Mouse (Mus musculus): ENCODE data around the gene Fxyd5. TPM values are rescaled to one million over a fixed set of nuclear protein-coding genes. Genes with fewer than 3 reads are reported as not detected.

Fxyd5 gene
- polyA plus RNA-seq, 1 experiment from 2014 or later: 11.5 TPM

- H3K27ac ChIP-seq: no peak overlapping the region
- no peak overlapping the region for H3K9ac ChIP-seq
- no peaks in the 10 kb centered on the region for H3K27me3 ChIP-seq
- no peaks in the 10 kb centered on the region for H3K36me3 ChIP-seq (ENCODE audit: poor library complexity, severe bottlenecking)
- no peak overlapping the region for H3K4me3 ChIP-seq
- 0 out of 2 replicates have a peak, but pooled peaks cover 2% of the 10 kb centered on the region for H3K9me3 ChIP-seq (replicated peaks)
- H3K4me1 ChIP-seq: no peaks in the 10 kb centered on the region
- no peak overlapping the region for H3K4me2 ChIP-seq
- ATAC-seq: no peak
- 48% methylated on average over 5 of the region's 5 CpGs for WGBS
Observed at GRCm38 (mm10) chr7:31077885-31078445, 35.7 kb upstream of the Fxyd5 start.

- 64% methylated on average over 6 of the region's 6 CpGs for WGBS
- H3K9me3 ChIP-seq (replicated peaks): 0 out of 2 replicates have a peak, but pooled peaks cover 2% of the 10 kb centered on the region
- H3K36me3 ChIP-seq (ENCODE audit: poor library complexity, severe bottlenecking): no peaks in the 10 kb centered on the region
- no peak overlapping the region for H3K9ac ChIP-seq
- ATAC-seq: no peak
- H3K4me3 ChIP-seq: no peak overlapping the region
- H3K4me1 ChIP-seq: no peaks in the 10 kb centered on the region
- no peaks in the 10 kb centered on the region for H3K27me3 ChIP-seq
- H3K4me2 ChIP-seq: no peak overlapping the region
- no peak overlapping the region for H3K27ac ChIP-seq
Observed at GRCm38 (mm10) chr7:31077470-31077869, 35.2 kb upstream of the Fxyd5 start.

GRCm38 (mm10) chr7:31076492-31076891, 34.2 kb upstream of the Fxyd5 start, which contains the start of gene Fxyd3:
Fxyd3 (minus strand) TSS chr7:31076704.
- H3K4me1 ChIP-seq: no peaks in the 10 kb centered on the region
- no peaks in the 10 kb centered on the region for H3K27me3 ChIP-seq
- H3K4me2 ChIP-seq: no peak within 1 kb of the TSS
- no peak for ATAC-seq
- no peaks in the 10 kb centered on the region for H3K36me3 ChIP-seq (ENCODE audit: poor library complexity, severe bottlenecking)
- 66% methylated on average over 5 of the region's 5 CpGs for WGBS
- no peak within 1 kb of the TSS for H3K9ac ChIP-seq
- no peak within 1 kb of the TSS for H3K27ac ChIP-seq
- H3K9me3 ChIP-seq (replicated peaks): 0 out of 2 replicates have a peak, but pooled peaks cover 2% of the 10 kb centered on the region
- H3K4me3 ChIP-seq: no peak within 1 kb of the TSS

GRCm38 (mm10) chr7:31074713-31075069, 32.4 kb upstream of the Fxyd5 start:
- Histone ChIP-seq H3K36me3 (ENCODE audit: poor library complexity, severe bottlenecking) (no peaks in the 10 kb centered on the region), H3K4me1 (0 out of 2 replicates have a peak, but pooled peaks cover 3% of the 10 kb centered on the region), H3K4me2 (no peak overlapping the region), H3K27me3 (no peaks in the 10 kb centered on the region), H3K4me3 (no peak overlapping the region), H3K27ac (no peak overlapping the region), H3K9me3 (replicated peaks) (no peaks in the 10 kb centered on the region), H3K9ac (no peak overlapping the region)
- no peak for ATAC-seq
- WGBS: 68% methylated on average over 5 of the region's 5 CpGs

GRCm38 (mm10) chr7:31074061-31074712, 31.9 kb upstream of the Fxyd5 start:
- H3K9ac ChIP-seq: no peak overlapping the region
- no peaks in the 10 kb centered on the region for H3K36me3 ChIP-seq (ENCODE audit: poor library complexity, severe bottlenecking)
- no peaks in the 10 kb centered on the region for H3K9me3 ChIP-seq (replicated peaks)
- no peak overlapping the region for H3K27ac ChIP-seq
- ATAC-seq: no peak
- no peaks in the 10 kb centered on the region for H3K27me3 ChIP-seq
- 0 out of 2 replicates have a peak, but pooled peaks cover 3% of the 10 kb centered on the region for H3K4me1 ChIP-seq
- no peak overlapping the region for H3K4me3 ChIP-seq
- H3K4me2 ChIP-seq: no peak overlapping the region
- WGBS: 73% methylated on average over 7 of the region's 7 CpGs

- no peak overlapping the region for H3K9ac ChIP-seq
- 0 out of 2 replicates have a peak, but pooled peaks cover 3% of the 10 kb centered on the region for H3K4me1 ChIP-seq
- no peak overlapping the region for H3K4me2 ChIP-seq
- no peak overlapping the region for H3K4me3 ChIP-seq
- H3K27me3 ChIP-seq: no peaks in the 10 kb centered on the region
- ATAC-seq: no peak
- H3K27ac ChIP-seq: no peak overlapping the region
- no peaks in the 10 kb centered on the region for H3K9me3 ChIP-seq (replicated peaks)
- no peaks in the 10 kb centered on the region for H3K36me3 ChIP-seq (ENCODE audit: poor library complexity, severe bottlenecking)
Observed at GRCm38 (mm10) chr7:31073546-31073945, 31.3 kb upstream of the Fxyd5 start.

- WGBS: 64% methylated on average over 9 of the region's 9 CpGs
- no peak overlapping the region for H3K4me2 ChIP-seq
Observed at GRCm38 (mm10) chr7:31072326-31072725, 30.0 kb upstream of the Fxyd5 start.

GRCm38 (mm10) chr7:31070324-31070723, 28.0 kb upstream of the Fxyd5 start:
- Histone ChIP-seq H3K27ac (no peak overlapping the region), H3K9me3 (replicated peaks) (no peaks in the 10 kb centered on the region), H3K27me3 (no peaks in the 10 kb centered on the region), H3K9ac (no peak overlapping the region), H3K4me1 (0 out of 2 replicates have a peak, but pooled peaks cover 3% of the 10 kb centered on the region), H3K4me3 (no peak overlapping the region), H3K4me2 (no peak overlapping the region), H3K36me3 (ENCODE audit: poor library complexity, severe bottlenecking) (no peaks in the 10 kb centered on the region)
- whole genome bisulfite sequencing: 78% methylated on average over 6 of the region's 6 CpGs
- no peak for ATAC-seq

More at GRCm38 (mm10) chr7:31072326-31072725, 30.0 kb upstream of the Fxyd5 start:
- Histone ChIP-seq H3K36me3 (ENCODE audit: poor library complexity, severe bottlenecking) (no peaks in the 10 kb centered on the region), H3K27me3 (no peaks in the 10 kb centered on the region), H3K4me3 (no peak overlapping the region), H3K9me3 (replicated peaks) (no peaks in the 10 kb centered on the region), H3K9ac (no peak overlapping the region), H3K4me1 (0 out of 2 replicates have a peak, but pooled peaks cover 3% of the 10 kb centered on the region), H3K27ac (no peak overlapping the region)
- ATAC-seq: no peak

GRCm38 (mm10) chr7:31069491-31069890, 27.2 kb upstream of the Fxyd5 start:
- no peaks in the 10 kb centered on the region for H3K27me3 ChIP-seq
- no peak overlapping the region for H3K9ac ChIP-seq
- no peak for ATAC-seq
- H3K4me1 ChIP-seq: 0 out of 2 replicates have a peak, but pooled peaks cover 3% of the 10 kb centered on the region
- H3K9me3 ChIP-seq (replicated peaks): no peaks in the 10 kb centered on the region
- H3K36me3 ChIP-seq (ENCODE audit: poor library complexity, severe bottlenecking): no peaks in the 10 kb centered on the region
- WGBS: 85% methylated on average over 14 of the region's 14 CpGs
- no peak overlapping the region for H3K4me2 ChIP-seq
- H3K4me3 ChIP-seq: no peak overlapping the region
- H3K27ac ChIP-seq: no peak overlapping the region

GRCm38 (mm10) chr7:31067836-31068235, 25.6 kb upstream of the Fxyd5 start:
- H3K27ac ChIP-seq: no peak overlapping the region
- no peak for ATAC-seq
- no peak overlapping the region for H3K4me2 ChIP-seq
- H3K27me3 ChIP-seq: no peaks in the 10 kb centered on the region
- H3K4me3 ChIP-seq: no peak overlapping the region
- 0 out of 2 replicates have a peak, but pooled peaks cover 3% of the 10 kb centered on the region for H3K4me1 ChIP-seq
- no peaks in the 10 kb centered on the region for H3K9me3 ChIP-seq (replicated peaks)
- H3K36me3 ChIP-seq (ENCODE audit: poor library complexity, severe bottlenecking): no peaks in the 10 kb centered on the region
- H3K9ac ChIP-seq: no peak overlapping the region
- WGBS: 40% methylated on average over 5 of the region's 5 CpGs

- Histone ChIP-seq H3K27ac (no peak overlapping the region), H3K4me3 (no peak overlapping the region), H3K4me2 (no peak overlapping the region), H3K36me3 (ENCODE audit: poor library complexity, severe bottlenecking) (no peaks in the 10 kb centered on the region), H3K27me3 (no peaks in the 10 kb centered on the region), H3K9me3 (replicated peaks) (no peaks in the 10 kb centered on the region), H3K9ac (no peak overlapping the region), H3K4me1 (no peaks in the 10 kb centered on the region)
- WGBS: 90% methylated on average over 12 of the region's 12 CpGs
- no peak for ATAC-seq
Observed at GRCm38 (mm10) chr7:31063074-31063560, 20.8 kb upstream of the Fxyd5 start.

GRCm38 (mm10) chr7:31060621-31061010, 18.3 kb upstream of the Fxyd5 start:
- 87% methylated on average over 7 of the region's 7 CpGs for WGBS
- H3K9me3 ChIP-seq (replicated peaks): no peaks in the 10 kb centered on the region
- no peak overlapping the region for H3K9ac ChIP-seq
- no peak overlapping the region for H3K4me3 ChIP-seq
- no peaks in the 10 kb centered on the region for H3K27me3 ChIP-seq
- no peak overlapping the region for H3K27ac ChIP-seq
- H3K36me3 ChIP-seq (ENCODE audit: poor library complexity, severe bottlenecking): no peaks in the 10 kb centered on the region
- H3K4me1 ChIP-seq: no peaks in the 10 kb centered on the region; the same call in 1 of the 2 replicates
- H3K4me2 ChIP-seq: no peak overlapping the region
- ATAC-seq: no peak
